Mouse (Mus musculus) heart, postnatal 0 days (tissue): ENCODE data around the gene Slc25a44.

ENCODE experiments used
- CTCF ChIP-seq: IDR thresholded peaks from 2 replicates; pipeline ENCODE4 v1.5.1; 2016; ENCODE audit warnings: antibody characterized with exemption, control low read depth, low read depth
- EP300 ChIP-seq: IDR thresholded peaks from 2 replicates; pipeline ENCODE4 v1.6.1; 2016; ENCODE audit warnings: antibody characterized with exemption, low read depth

- no peak for TF ChIP-seq CTCF
- no peak for TF ChIP-seq EP300
Measured at GRCm38 (mm10) chr3:88410645-88411031, 14.3 kb downstream of the Slc25a44 start.
